Mouse (Mus musculus) B cell, adult 67 days (primary cell): Measurements from ENCODE around the gene Rprml. TPM values are rescaled to one million over a fixed set of nuclear protein-coding genes. Genes with fewer than 3 reads are reported as not detected.

Experiments used
- total RNA-seq, 2 experiments: library from RNA; stranded (reverse); gene quantifications; 4 replicates each; pipeline ENCODE4 v1.2.4; 2023

Gene Rprml
- not detected for total RNA-seq

DNA sequence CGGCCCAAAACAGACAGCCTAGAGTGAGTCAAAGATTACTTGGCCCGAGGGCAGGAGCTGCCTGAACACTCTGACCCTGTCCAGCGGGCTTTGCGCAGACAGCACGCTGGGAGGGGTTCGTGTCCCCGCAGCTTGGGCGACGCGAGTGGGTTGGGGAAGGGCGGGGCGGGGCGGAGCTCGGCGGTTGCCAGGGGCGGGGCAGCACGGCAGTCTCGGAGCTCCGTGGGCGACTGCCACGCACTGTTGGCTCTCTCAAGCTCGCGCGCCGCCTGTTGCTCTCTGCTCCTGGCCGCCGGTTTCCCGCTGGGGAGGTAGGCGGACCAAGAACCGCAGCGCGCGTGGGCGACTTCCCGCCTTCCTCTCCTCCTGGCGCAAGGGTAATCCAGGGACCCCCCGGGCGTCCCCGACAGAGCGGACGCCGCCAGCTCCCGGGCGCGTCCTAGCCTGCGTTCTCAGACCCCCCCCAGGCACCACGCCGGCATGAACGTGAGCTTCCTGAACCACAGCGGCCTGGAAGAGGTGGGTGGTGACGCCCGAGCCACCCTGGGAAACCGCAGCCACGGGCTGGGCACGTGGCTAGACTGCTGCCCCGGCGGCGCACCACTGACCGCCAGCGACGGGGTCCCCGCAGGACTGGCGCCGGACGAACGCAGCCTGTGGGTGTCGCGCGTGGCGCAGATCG is at the start of gene Rprml:
Rprml (plus strand) TSS at position 270 of the 682 bp plus-strand sequence.

DNA sequence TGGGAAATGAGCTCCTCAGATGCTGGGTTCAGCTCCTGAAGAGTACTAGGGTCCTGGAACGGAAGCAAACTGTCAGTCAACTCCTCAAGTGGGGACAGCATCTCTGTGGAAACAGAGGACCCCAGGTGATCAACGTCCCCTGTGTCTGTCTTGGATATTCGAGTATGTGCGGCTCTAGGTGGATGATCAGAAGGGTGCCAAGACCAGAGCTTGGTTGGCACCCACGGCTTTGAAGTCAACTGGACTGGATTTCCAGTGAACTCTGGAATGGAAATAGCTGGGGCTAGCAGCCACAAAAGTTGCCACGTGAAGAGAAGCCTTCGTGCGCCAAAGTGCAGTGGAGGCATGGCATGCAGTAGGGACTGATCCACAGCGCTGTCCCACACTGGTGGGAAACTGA is 28.3 kb upstream of the Rprml start, which contains the start of gene Gm884:
Gm884 (minus strand) TSS at position 101 of the 400 bp plus-strand sequence.

DNA sequence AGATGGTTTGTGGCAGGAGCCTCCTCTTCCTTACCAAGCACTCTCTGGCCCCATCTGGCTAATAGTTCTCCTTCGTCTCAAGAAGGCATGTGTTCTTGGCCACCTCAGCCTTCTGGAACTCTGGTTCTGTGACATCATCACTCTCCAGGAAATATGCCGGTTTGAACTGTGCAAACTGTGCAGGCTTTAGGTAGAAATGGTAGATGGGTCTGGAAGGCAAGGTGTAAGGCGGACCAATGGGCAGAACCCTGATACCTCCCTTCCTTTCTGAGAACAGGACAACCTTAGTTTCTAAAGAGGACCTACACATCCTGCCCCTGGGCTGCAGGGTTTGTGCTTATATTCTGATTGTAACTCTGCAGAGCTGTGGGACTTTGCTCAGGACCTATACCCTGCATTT is 10.6 kb upstream of the Rprml start, which contains the start of gene Lyzl6:
Lyzl6 (minus strand) TSS at position 101 of the 400 bp plus-strand sequence.

DNA sequence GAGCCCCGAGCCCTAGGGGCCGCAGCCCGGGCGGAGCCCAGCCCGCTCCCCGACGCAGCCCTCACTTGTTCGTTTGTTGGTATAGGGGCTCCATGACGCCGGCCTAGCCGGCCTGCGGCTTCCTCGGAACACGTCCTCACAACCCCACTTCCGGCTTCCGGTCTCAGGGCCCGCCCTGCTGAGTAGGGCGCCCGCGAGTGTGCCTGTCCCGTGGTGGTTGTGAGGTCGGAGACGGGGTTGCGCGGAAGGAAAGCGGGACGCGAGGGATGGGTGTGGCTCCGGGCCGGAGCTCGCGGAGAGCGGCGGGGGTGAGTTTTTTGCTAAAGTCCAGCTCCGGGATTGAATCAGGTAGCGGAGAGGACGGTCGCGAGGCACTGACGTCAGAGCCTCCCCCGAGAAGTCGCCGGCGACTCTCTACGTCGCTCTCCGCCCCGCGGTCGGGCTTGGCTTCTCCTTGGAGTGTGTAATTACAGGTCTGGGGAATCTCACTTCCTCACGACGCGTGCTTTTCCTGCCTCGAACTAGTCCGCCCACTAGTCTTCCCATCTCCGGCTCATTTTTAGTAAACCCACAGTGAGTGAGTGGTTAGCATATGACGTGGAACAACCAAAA is 48.3 kb downstream of the Rprml start, which contains the start of gene Gosr2:
Gosr2 (minus strand) TSS at position 334 of the 612 bp plus-strand sequence.

Other genes starting within 250 kb of the Rprml start
- gene Plekhm1, start 236.9 kb upstream of the Rprml start, total RNA-seq = 10 to 100 TPM; 81.9 to 83.4 TPM
- gene Lrrc37a, start 145.0 kb upstream of the Rprml start, total RNA-seq = not detected
- gene Gm884, start 28.4 kb upstream of the Rprml start, total RNA-seq = not detected
- gene Lyzl6, start 10.7 kb upstream of the Rprml start, total RNA-seq = not detected
- 10 to 100 TPM; 54.8 to 57.5 TPM for gene Gosr2, start 48.3 kb downstream of the Rprml start, total RNA-seq
- not detected for gene Wnt9b, start 100.3 kb downstream of the Rprml start, total RNA-seq
- gene Wnt3, start 124.6 kb downstream of the Rprml start, total RNA-seq = not detected